Mouse (Mus musculus): Measurements from ENCODE around the gene Zfp53.

Gene Zfp53

GRCm38 (mm10) chr17:21530645-21531330, 42.0 kb downstream of the Zfp53 start:
- DNase-seq, result no peak

DNA sequence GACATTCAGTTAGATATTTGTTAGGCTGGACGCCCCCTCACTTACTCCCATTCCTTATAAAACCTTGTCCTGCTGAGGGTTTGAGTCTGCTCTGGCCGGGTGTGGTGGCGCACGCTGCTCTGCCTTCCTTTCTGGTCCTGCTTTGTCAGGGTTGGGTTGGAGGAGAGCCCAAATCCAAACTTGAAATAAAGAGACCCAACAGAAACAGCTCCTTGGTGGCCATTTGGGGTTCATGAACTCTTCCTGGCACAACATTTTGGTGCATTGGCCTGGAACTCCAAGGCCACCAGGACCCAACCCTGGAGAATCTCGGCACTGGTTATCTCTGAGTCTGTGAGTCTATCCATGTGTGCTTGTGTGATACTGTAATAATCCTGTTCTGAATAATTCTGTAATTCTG, 42.8 kb downstream of the Zfp53 start:
- no peak for DNase-seq

DNA sequence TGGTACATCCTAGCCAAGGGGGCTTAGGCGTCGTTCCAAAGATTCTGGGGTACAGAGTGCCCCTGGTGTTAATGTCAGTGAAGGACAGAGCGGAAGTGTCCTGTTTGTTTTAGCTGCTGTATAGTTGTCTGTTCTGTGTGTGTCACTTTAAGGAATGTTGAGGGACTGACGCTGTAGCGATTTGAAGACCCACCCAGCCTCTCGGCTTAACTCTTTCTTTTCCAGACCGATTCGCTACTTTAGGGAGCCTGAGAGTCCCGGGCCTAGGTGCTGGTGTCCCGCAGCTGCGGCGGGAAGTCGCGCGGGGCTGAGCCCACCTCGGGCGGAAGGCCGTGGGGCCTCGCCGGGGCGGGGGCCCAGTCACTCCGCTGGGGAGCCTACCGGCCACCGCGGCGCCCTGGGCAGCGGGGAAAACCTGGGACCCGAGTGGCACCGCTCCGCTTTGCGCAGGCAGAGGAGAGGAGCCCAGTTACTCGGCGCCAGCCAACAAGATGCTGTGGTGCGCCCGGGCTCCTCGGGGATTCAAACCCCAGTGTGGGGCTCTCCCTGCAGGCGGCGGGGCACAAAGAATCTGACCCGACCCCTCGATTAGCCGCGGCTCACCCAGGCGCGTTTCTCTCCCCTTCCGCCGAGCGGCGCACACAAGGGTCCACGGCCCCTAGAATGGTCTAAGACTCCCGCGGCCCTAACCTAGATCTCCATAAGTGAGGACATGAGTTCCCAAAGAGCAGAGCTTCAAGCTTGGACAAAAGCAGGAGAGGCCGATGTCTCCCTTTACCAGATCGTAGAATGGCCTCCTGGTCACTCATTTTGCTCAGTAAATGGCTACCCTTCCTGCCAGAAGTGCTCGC, 43.5 kb downstream of the Zfp53 start:
- DNase-seq, result peak; percentile 79

DNA sequence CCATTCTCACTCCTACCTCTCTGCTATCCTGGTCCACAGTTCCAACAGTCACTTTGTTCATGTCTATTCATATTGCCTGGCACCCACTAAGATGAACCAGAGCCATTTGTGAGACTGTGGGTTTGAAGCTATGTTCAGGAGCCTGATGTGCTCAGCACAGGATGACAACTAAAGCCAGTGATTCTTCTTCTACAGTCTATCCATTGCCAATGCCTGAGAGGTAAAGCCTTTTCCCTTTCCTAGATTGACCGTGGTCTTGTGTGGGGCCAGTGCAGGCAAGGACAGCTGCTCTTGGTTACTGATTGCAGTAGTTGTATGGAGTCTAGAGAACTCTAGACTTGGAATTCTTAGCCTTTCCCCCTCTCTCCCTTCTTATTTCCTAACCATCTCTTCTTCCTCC, 45.2 kb downstream of the Zfp53 start:
- DNase-seq, result no peak

GRCm38 (mm10) chr17:21534460-21535095, 45.8 kb downstream of the Zfp53 start:
- peak; percentile 93 for DNase-seq

- DNase-seq, result peak; percentile 73
Measured at GRCm38 (mm10) chr17:21535096-21536001, 46.6 kb downstream of the Zfp53 start, which contains the start of gene Zfp52. Gene Zfp52, plus strand, starts transcription at chr17:21535539.

DNA sequence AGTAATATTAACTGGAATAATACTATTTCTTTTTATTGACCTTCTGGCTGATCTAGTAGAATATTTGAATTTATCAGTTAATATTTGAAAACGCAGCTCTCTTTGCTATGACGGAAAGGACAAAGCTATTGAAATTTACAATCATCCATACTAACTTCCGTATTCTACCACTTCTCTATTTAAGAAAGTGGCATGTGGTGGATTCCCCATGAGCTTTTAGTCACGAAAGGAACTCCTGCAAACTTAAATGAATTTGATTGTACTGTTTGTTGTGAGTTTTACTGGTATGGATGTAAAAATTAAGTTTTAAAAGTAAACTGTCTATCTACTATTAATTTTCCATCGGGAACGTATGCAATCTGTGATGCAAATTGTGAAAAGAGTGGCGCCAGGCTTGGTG, 47.3 kb downstream of the Zfp53 start:
- DNase-seq, result no peak

- DNase-seq, result no peak
Measured at GRCm38 (mm10) chr17:21536676-21537075, 47.9 kb downstream of the Zfp53 start.

DNA sequence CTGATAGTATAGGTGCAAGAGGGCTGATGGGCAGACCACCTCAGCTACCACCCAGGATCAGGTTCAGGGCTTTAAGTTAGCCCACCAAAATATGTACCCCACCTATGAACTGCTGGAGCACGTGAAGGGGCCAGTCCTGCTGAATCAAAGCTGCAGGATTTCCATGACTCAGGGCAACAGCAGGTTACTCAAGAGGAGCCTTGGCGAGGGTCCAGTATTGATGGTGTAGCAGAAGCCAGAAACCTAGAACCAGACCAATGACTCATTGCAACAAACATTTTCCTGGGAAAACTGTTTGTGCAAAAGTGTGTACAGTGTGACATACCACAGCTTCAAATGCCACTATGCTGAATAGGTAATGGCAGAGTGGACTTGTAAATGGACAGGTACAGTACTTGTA, 69.0 kb downstream of the Zfp53 start:
- no peak for DNase-seq

All from kidney, adult 9 months (tissue).